Mouse (Mus musculus) layer of hippocampus, postnatal 14 days (tissue): Measurements from ENCODE around the gene Fcrl6. TPM values are rescaled to one million over a fixed set of nuclear protein-coding genes. Genes with fewer than 3 reads are reported as not detected.

ENCODE experiments used
- DNase-seq, 2 experiments: peaks; one replicate each; pipeline ENCODE4 v3.0.0; 2021 to 2022; ENCODE audit warnings: low spot score in 2 of 2, mixed read lengths in 1 of 2
- total RNA-seq, 2 experiments: library from RNA; stranded (reverse); gene quantifications; 2 replicates each; pipeline ENCODE4 v1.2.3; 2021

Gene Fcrl6
- total RNA-seq, 2 experiments from 2014 or later = not detected

DNA sequence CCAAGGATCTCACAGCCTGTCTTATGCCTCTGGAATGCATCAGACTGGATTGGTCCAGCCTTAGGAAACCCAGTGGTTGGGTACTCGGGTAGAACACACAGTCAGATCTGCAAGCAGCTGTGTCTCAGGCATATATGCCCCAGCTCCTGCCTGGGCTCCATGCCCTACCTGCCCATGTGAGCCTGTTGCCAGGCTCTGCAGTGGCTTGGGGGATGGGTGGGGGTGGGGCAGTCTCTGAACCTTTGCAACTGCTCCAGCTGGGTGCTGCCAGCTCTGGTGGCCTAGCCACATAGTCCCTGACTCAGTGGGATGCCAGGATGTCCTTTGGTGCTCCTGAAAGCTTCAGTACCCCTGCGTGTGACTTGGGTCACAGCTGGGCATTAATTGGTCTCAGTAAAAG, 53.0 kb downstream of the Fcrl6 start:
- no peak for DNase-seq

DNA sequence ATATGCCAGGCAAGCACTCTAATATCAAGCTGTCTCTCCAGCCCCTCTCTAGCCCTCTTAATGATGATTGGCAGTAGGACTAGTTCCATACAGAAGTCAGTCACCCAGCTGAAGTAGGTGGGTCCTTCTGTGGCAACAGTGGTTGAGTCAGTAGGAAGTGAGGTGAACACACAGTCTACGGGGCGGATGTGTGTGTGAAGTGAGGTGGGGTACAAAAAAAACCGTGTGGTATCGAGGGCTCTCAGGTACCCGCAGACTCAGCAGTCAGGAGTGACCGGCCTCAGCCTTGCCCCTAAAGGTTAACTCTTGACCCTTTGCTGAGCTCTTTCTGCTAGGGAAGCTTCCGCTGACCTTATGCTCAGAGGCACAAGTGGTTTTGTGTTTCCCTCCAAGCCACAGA, 53.9 kb downstream of the Fcrl6 start:
- no peak for DNase-seq

Other genes starting within 250 kb of the Fcrl6 start
- gene Pigm, start 226.0 kb downstream of the Fcrl6 start, total RNA-seq = 1 to 10 TPM; 8.9 to 9.5 TPM
- not detected for gene Slamf9, start 127.2 kb downstream of the Fcrl6 start, total RNA-seq
- gene Igsf9, start 120.8 kb downstream of the Fcrl6 start, total RNA-seq = 1 to 10 TPM; 7.2 to 8.9 TPM
- 10 to 100 TPM; 14.1 to 15.6 TPM for gene Tagln2, start 102.5 kb downstream of the Fcrl6 start, total RNA-seq
- 1 to 10 TPM; 2.7 to 4.4 TPM for gene Cfap45, start 81.8 kb downstream of the Fcrl6 start, total RNA-seq
- gene Vsig8, start 46.6 kb downstream of the Fcrl6 start, total RNA-seq = under 1 TPM; 0.71 to 0.74 TPM
- gene Slamf8, start 12.0 kb downstream of the Fcrl6 start, total RNA-seq = not detected
- gene Dusp23, start 30.4 kb upstream of the Fcrl6 start, total RNA-seq = 1 to 10 TPM; 5.2 to 7.0 TPM
- gene Crp, start 95.5 kb upstream of the Fcrl6 start, total RNA-seq = not detected